ENCODE assay signal across 32 mouse cellular contexts in genomic region chr7:81849633-81850032, GRCm38 (mm10). TPM values are rescaled to one million over a fixed set of nuclear protein-coding genes. Genes with fewer than 3 reads are reported as not detected.
A peak's percentile ranks its signal among the peaks of the same experiment; 100 is the strongest.
DNase-seq lines count a peak whose midpoint lies in the region; ATAC-seq and TF ChIP-seq lines count a peak whose summit lies in the region.
"Had no signal": no experiment of that assay in that cellular context is flagged by ENCODE, and none has a peak within 500 bp of the region (broad histone marks: within the 10 kb centered on the region; RNA-seq: fewer than 3 reads in every experiment).

No protein-coding gene starts in this region.

- H3K4me3 ChIP-seq in liver, embryonic 15.5 days (replicated peaks), result no peak overlapping the region
- H3K4me3 ChIP-seq in liver, embryonic 12.5 days, result no peak overlapping the region
- H3K4me3 ChIP-seq in bone marrow macrophage, adult 2 months (ENCODE audit: insufficient read depth, low read length), result no peak overlapping the region
- H3K4me3 ChIP-seq: embryonic facial prominence, embryonic 15.5 days; forebrain, embryonic 15.5 days; heart, adult 2 months; hindbrain, embryonic 13.5 days; limb, embryonic 10.5 days; midbrain, embryonic 13.5 days; neural tube, embryonic 12.5 days had no signal

- H3K4me2 ChIP-seq in liver, embryonic 15.5 days, result no peak overlapping the region
- H3K4me2 ChIP-seq in liver, embryonic 12.5 days, result no peak overlapping the region
- H3K4me2 ChIP-seq: embryonic facial prominence, embryonic 15.5 days; forebrain, embryonic 15.5 days; hindbrain, embryonic 13.5 days; midbrain, embryonic 13.5 days; neural tube, embryonic 12.5 days had no signal

- H3K4me1 ChIP-seq in liver, embryonic 15.5 days (replicated peaks), result peaks cover 15% of the 10 kb centered on the region
- peaks cover 10% of the 10 kb centered on the region for H3K4me1 ChIP-seq in liver, embryonic 12.5 days
- H3K4me1 ChIP-seq in bone marrow macrophage, adult 2 months (ENCODE audit: control insufficient read depth, insufficient read depth, low read length), result peaks cover 50% of the 10 kb centered on the region
- H3K4me1 ChIP-seq: embryonic facial prominence, embryonic 15.5 days had no signal

- no peak overlapping the region for H3K9ac ChIP-seq in liver, embryonic 15.5 days
- no peak overlapping the region for H3K9ac ChIP-seq in liver, embryonic 12.5 days
- H3K9ac ChIP-seq: embryonic facial prominence, embryonic 15.5 days; forebrain, embryonic 15.5 days; hindbrain, embryonic 13.5 days; midbrain, embryonic 13.5 days; neural tube, embryonic 12.5 days had no signal

- TF ChIP-seq POLR2A in bone marrow macrophage, adult 2 months (IDR thresholded peaks at IDR 0.05; ENCODE audit: borderline replicate concordance, low read depth, low read length), result no peak

- 0 out of 2 replicates have a peak overlapping the region, but pooled peaks have one; percentile 38 for H3K27ac ChIP-seq in liver, embryonic 15.5 days (replicated peaks)
- H3K27ac ChIP-seq in liver, embryonic 12.5 days, result no peak overlapping the region
- H3K27ac ChIP-seq in bone marrow macrophage, adult 2 months (ENCODE audit: insufficient read depth, low read depth, low read length), result peak overlapping the region; percentile 92
- H3K27ac ChIP-seq: embryonic facial prominence, embryonic 15.5 days; forebrain, embryonic 15.5 days; heart, adult 2 months; hindbrain, embryonic 13.5 days; limb, embryonic 10.5 days; midbrain, embryonic 13.5 days; neural tube, embryonic 12.5 days had no signal

- H3K27me3 ChIP-seq in liver, embryonic 15.5 days, result peaks cover 37% of the 10 kb centered on the region
- peaks cover 3% of the 10 kb centered on the region; the same call in 1 of the 2 replicates for H3K27me3 ChIP-seq in liver, embryonic 12.5 days (replicated peaks)
- H3K27me3 ChIP-seq: embryonic facial prominence, embryonic 15.5 days; forebrain, embryonic 15.5 days; hindbrain, embryonic 13.5 days; midbrain, embryonic 13.5 days; neural tube, embryonic 12.5 days had no signal

- no peak for DNase-seq in adrenal gland, adult 2 months
- no peak for DNase-seq in cerebellum, postnatal 36 days
- no peak for DNase-seq in thymus, postnatal 10 days (ENCODE audit: low spot score in 2 of 2)
- DNase-seq: adrenal gland, postnatal 36 days; cerebellum, adult 18-20 months; cerebellum, postnatal 25 days; gastrocnemius, postnatal 10 days; kidney, adult 8-10 months; kidney, postnatal 14 days; retina, postnatal 1 day had no signal

- H3K9me3 ChIP-seq in liver, embryonic 15.5 days (replicated peaks), result no peaks in the 10 kb centered on the region
- no peaks in the 10 kb centered on the region for H3K9me3 ChIP-seq in liver, embryonic 12.5 days (replicated peaks)
- H3K9me3 ChIP-seq: embryonic facial prominence, embryonic 15.5 days; forebrain, embryonic 15.5 days; hindbrain, embryonic 13.5 days; limb, embryonic 10.5 days; midbrain, embryonic 13.5 days; neural tube, embryonic 12.5 days had no signal

- H3K36me3 ChIP-seq in liver, embryonic 15.5 days (replicated peaks), result no peaks in the 10 kb centered on the region
- no peaks in the 10 kb centered on the region for H3K36me3 ChIP-seq in liver, embryonic 12.5 days
- H3K36me3 ChIP-seq: embryonic facial prominence, embryonic 15.5 days; forebrain, embryonic 15.5 days; hindbrain, embryonic 13.5 days; limb, embryonic 10.5 days; midbrain, embryonic 13.5 days; neural tube, embryonic 12.5 days had no signal

- TF ChIP-seq CTCF in bone marrow macrophage, adult 2 months (IDR thresholded peaks at IDR 0.05; ENCODE audit: low read depth, low read length), result no peak

- ATAC-seq in liver, embryonic 15.5 days (ENCODE audit: insufficient read depth), result no peak
- ATAC-seq in liver, embryonic 12.5 days, result no peak
- ATAC-seq in hematopoietic stem cell, adult 5-6 weeks (replicated peaks in 1 of 2; ENCODE audit: insufficient read depth in 1 of 2, low FRiP score in 2 of 2, low TSS enrichment in 1 of 2, low read depth in 1 of 2, poor library complexity in 2 of 2, severe bottlenecking in 2 of 2), result peak; percentile 15 to 28; a peak in 2 of 4 replicates
- peak; percentile 18 for ATAC-seq in neutrophil, adult 5-6 weeks (ENCODE audit: extremely low read depth, insufficient number of reproducible peaks, low FRiP score, poor library complexity, severe bottlenecking)
- ATAC-seq: forebrain, embryonic 15.5 days; midbrain, embryonic 13.5 days had no signal

- 51% methylated on average over 7 of the region's 7 CpGs for WGBS in liver, embryonic 15.5 days (ENCODE audit: insufficient replicate concordance)
- WGBS in liver, embryonic 12.5 days (ENCODE audit: insufficient replicate concordance), result 47% methylated on average over 7 of the region's 7 CpGs

RNA-seq across cellular contexts. Expression of gene Gm10160, which starts 6.0 kb away (rescaled TPM):
- not detected in 2 replicates for polyA plus RNA-seq in liver, embryonic 15.5 days (2015; fragmentation: Nextera tagmentation; extraction: Ambion mirVana)
- not detected in 2 replicates for polyA plus RNA-seq in liver, embryonic 12.5 days (2016; fragmentation: Nextera tagmentation; extraction: Ambion mirVana)
- polyA plus RNA-seq in bone marrow macrophage, adult 2 months (2012; ENCODE audit: insufficient read depth, insufficient read length, missing spikeins), result not detected in 2 replicates
- not detected in 2 replicates for total RNA-seq in hematopoietic stem cell, adult 5-6 weeks (2017)
- not detected in 2 replicates for total RNA-seq in neutrophil, adult 5-6 weeks (2017)
- not detected for total RNA-seq in adrenal gland, adult 2 months (2021)
- not detected in 2 replicates for polyA plus RNA-seq in adrenal gland, adult 2 months (2012; rRNA removed)
- total RNA-seq: adrenal gland, postnatal 36 days; gastrocnemius, postnatal 10 days; heart, adult 2 months; heart, postnatal 25 days; layer of hippocampus, adult 18-20 months; layer of hippocampus, postnatal 14 days; left cerebral cortex, adult 8-10 months; liver, adult 2 months had no signal
- polyA plus RNA-seq: C2C12; embryonic facial prominence, embryonic 15.5 days; forebrain, embryonic 15.5 days; heart, adult 2 months; heart, embryonic 14.5 days; hindbrain, embryonic 13.5 days; limb, embryonic 10.5 days; liver, adult 2 months; lung, embryonic 16.5 days; midbrain, embryonic 13.5 days; neural tube, embryonic 12.5 days; stomach, embryonic 16.5 days; thymus, postnatal 0 days had no signal

RNA-seq across cellular contexts. Expression of gene Tm6sf1, which starts 9.2 kb away (rescaled TPM):
- polyA plus RNA-seq in liver, embryonic 15.5 days (2015; fragmentation: Nextera tagmentation; extraction: Ambion mirVana), result 10.8 and 11.1 TPM in 2 replicates
- polyA plus RNA-seq in liver, embryonic 12.5 days (2016; fragmentation: Nextera tagmentation; extraction: Ambion mirVana), result 8.3 and 8.9 TPM in 2 replicates
- 241 and 248 TPM in 2 replicates for polyA plus RNA-seq in bone marrow macrophage, adult 2 months (2012; ENCODE audit: insufficient read depth, insufficient read length, missing spikeins)
- 109 and 119 TPM in 2 replicates for total RNA-seq in hematopoietic stem cell, adult 5-6 weeks (2017)
- 147 and 181 TPM in 2 replicates for total RNA-seq in neutrophil, adult 5-6 weeks (2017)
- total RNA-seq in adrenal gland, adult 2 months (2021), result 10 to 100 TPM; 13.5 to 17.2 TPM
- polyA plus RNA-seq in adrenal gland, adult 2 months (2012; rRNA removed), result 29.5 and 37.4 TPM in 2 replicates

RNA-seq across cellular contexts. Expression of gene Btbd1, which starts 20.4 kb away (rescaled TPM):
- 18.1 and 18.2 TPM in 2 replicates for polyA plus RNA-seq in liver, embryonic 15.5 days (2015; fragmentation: Nextera tagmentation; extraction: Ambion mirVana)
- polyA plus RNA-seq in liver, embryonic 12.5 days (2016; fragmentation: Nextera tagmentation; extraction: Ambion mirVana), result 39.6 and 41.1 TPM in 2 replicates
- 101 and 104 TPM in 2 replicates for polyA plus RNA-seq in bone marrow macrophage, adult 2 months (2012; ENCODE audit: insufficient read depth, insufficient read length, missing spikeins)
- 90.9 and 142 TPM in 2 replicates for total RNA-seq in hematopoietic stem cell, adult 5-6 weeks (2017)
- total RNA-seq in neutrophil, adult 5-6 weeks (2017), result 115 and 116 TPM in 2 replicates
- 100 to 1,000 TPM; 118 to 159 TPM for total RNA-seq in adrenal gland, adult 2 months (2021)
- 65.2 and 71.1 TPM in 2 replicates for polyA plus RNA-seq in adrenal gland, adult 2 months (2012; rRNA removed)

Comparison
In these comparisons a context has a peak if more than half of its experiments do, and no peak if none do; other contexts are left out.
1. ATAC-seq: peak in hematopoietic stem cell, adult 5-6 weeks (2 of 2) and neutrophil, adult 5-6 weeks (single experiment); none in liver, embryonic 15.5 days (single experiment) and liver, embryonic 12.5 days (single experiment).